Mouse (Mus musculus) stomach, embryonic 15.5 days (tissue): ENCODE data around the gene Krtcap3. TPM values are rescaled to one million over a fixed set of nuclear protein-coding genes. Genes with fewer than 3 reads are reported as not detected.
"Not testable (repeated sequence)": the region's sequence is repeated elsewhere in the genome, so short reads cannot be mapped to it uniquely, and the experiment has no call there.

ENCODE experiments used
- ATAC-seq: fragments of 200-750 bp; cut with Nextera tagmentation; 2 replicates; pipeline ENCODE4 v1.8.0; 2017; ENCODE audit warnings: low read depth, moderate number of reproducible peaks, moderate TSS enrichment; ENCODE audit not compliant: insufficient read depth, low FRiP score
- H3K27ac ChIP-seq: fragments of 300-500 bp; sonication (generic); 2 replicates; pipeline ENCODE4 v1.5.1; 2015; ENCODE audit warnings: mild to moderate bottlenecking, inconsistent platforms
- H3K27me3 ChIP-seq: fragments of 300-500 bp; sonication (generic); replicated peaks from 2 replicates; pipeline ENCODE4 v1.6.1; 2015; ENCODE audit warnings: inconsistent platforms
- H3K36me3 ChIP-seq: fragments of 300-500 bp; sonication (generic); 2 replicates; pipeline ENCODE4 v1.6.1; 2015; ENCODE audit warnings: inconsistent platforms
- H3K4me1 ChIP-seq: fragments of 300-500 bp; sonication (generic); 2 replicates; pipeline ENCODE4 v1.6.1; 2015; ENCODE audit warnings: inconsistent platforms
- H3K4me2 ChIP-seq: fragments of 300-500 bp; sonication (generic); 2 replicates; pipeline ENCODE4 v1.6.1; 2015; ENCODE audit warnings: mild to moderate bottlenecking, inconsistent platforms
- H3K4me3 ChIP-seq: fragments of 300-500 bp; sonication (generic); replicated peaks from 2 replicates; pipeline ENCODE4 v1.5.1; 2015; ENCODE audit warnings: inconsistent platforms
- H3K9ac ChIP-seq: fragments of 300-500 bp; sonication (generic); 2 replicates; pipeline ENCODE4 v1.6.1; 2015; ENCODE audit warnings: inconsistent platforms
- H3K9me3 ChIP-seq: fragments of 300-500 bp; sonication (generic); 2 replicates; pipeline ENCODE4 v1.6.1; 2016; ENCODE audit warnings: inconsistent platforms
- WGBS: fragments of 180-500 bp; shearing (Covaris S2); methylation state at CpG from one replicate; pipeline ENCODE4 v1.1.7; 2015; 5-methylcytosine and 5-hydroxymethylcytosine counted together
- polyA plus RNA-seq: library from polyadenylated mRNA; unstranded; fragments of >200 nt; fragmentation: Nextera tagmentation; extraction: Ambion mirVana; gene quantifications from 2 replicates; pipeline ENCODE4 v1.2.1, GENCODE M21; 2015

Krtcap3 gene
- polyA plus RNA-seq: 65.4 and 66.6 TPM in 2 replicates

GRCm38 (mm10) chr5:31251541-31252101 is at the start of gene Krtcap3:
TSS of gene Krtcap3 (plus strand) at chr5:31251691.
- Histone ChIP-seq H3K36me3 (peaks cover 42% of the 10 kb centered on the region), H3K4me2 (peak within 1 kb of the TSS; percentile 52), H3K4me1 (peaks cover 16% of the 10 kb centered on the region), H3K9me3 (no peaks in the 10 kb centered on the region), H3K27ac (peak within 1 kb of the TSS; percentile 83), H3K4me3 (peak within 1 kb of the TSS; percentile 45), H3K27me3 (no peaks in the 10 kb centered on the region), H3K9ac (peak within 1 kb of the TSS; percentile 37; the same call in 1 of the 2 replicates)
- 28% methylated on average over 45 of the region's 47 CpGs for WGBS
- ATAC-seq: peak; percentile 89

- Histone ChIP-seq H3K36me3 (peaks cover 63% of the 10 kb centered on the region), H3K9ac (peak within 1 kb of the TSS; percentile 93), H3K27me3 (no peaks in the 10 kb centered on the region), H3K4me3 (peak within 1 kb of the TSS; percentile 90), H3K4me1 (peaks cover 2% of the 10 kb centered on the region), H3K4me2 (peak within 1 kb of the TSS; percentile 76), H3K27ac (peak within 1 kb of the TSS; percentile 81), H3K9me3 (no peaks in the 10 kb centered on the region)
- WGBS: under 1% methylated on average over 52 of the region's 53 CpGs
- peak; percentile 97 for ATAC-seq
These were observed 49.5 kb upstream of the Krtcap3 start, which contains the start of gene Zfp513 for GRCm38 (mm10) chr5:31201742-31202590. TSS of gene Zfp513 (minus strand) at chr5:31202303.

- Histone ChIP-seq H3K9me3 (no peaks in the 10 kb centered on the region), H3K4me3 (peak overlapping the region; percentile 90), H3K9ac (peak overlapping the region; percentile 40; the same call in 1 of the 2 replicates), H3K4me1 (peaks cover 2% of the 10 kb centered on the region), H3K27ac (peak overlapping the region; percentile 76), H3K36me3 (peaks cover 63% of the 10 kb centered on the region), H3K27me3 (no peaks in the 10 kb centered on the region), H3K4me2 (peak overlapping the region; percentile 71)
- ATAC-seq: no peak
- WGBS: 83% methylated on average over 7 of the region's 7 CpGs
These were observed 48.6 kb upstream of the Krtcap3 start for GRCm38 (mm10) chr5:31202933-31203332.

GRCm38 (mm10) chr5:31203866-31204265 is 47.6 kb upstream of the Krtcap3 start:
- 85% methylated on average over 2 of the region's 2 CpGs for WGBS
- peaks cover 55% of the 10 kb centered on the region for H3K36me3 ChIP-seq
- H3K9me3 ChIP-seq: no peaks in the 10 kb centered on the region

GRCm38 (mm10) chr5:31204421-31204820 is 47.1 kb upstream of the Krtcap3 start:
- Histone ChIP-seq H3K9ac (no peak overlapping the region), H3K27me3 (no peaks in the 10 kb centered on the region), H3K4me1 (peaks cover 2% of the 10 kb centered on the region), H3K4me2 (no peak overlapping the region), H3K4me3 (no peak overlapping the region), H3K36me3 (peaks cover 50% of the 10 kb centered on the region), H3K9me3 (no peaks in the 10 kb centered on the region), H3K27ac (no peak overlapping the region)
- no peak for ATAC-seq
- 91% methylated on average over 6 of the region's 6 CpGs for WGBS

More at GRCm38 (mm10) chr5:31203866-31204265, 47.6 kb upstream of the Krtcap3 start:
- Histone ChIP-seq H3K27me3 (no peaks in the 10 kb centered on the region), H3K9ac (no peak overlapping the region), H3K4me2 (no peak overlapping the region), H3K27ac (no peak overlapping the region), H3K4me1 (peaks cover 2% of the 10 kb centered on the region), H3K4me3 (no peak overlapping the region)
- no peak for ATAC-seq

- not testable (repeated sequence) for ATAC-seq, H3K9me3 ChIP-seq, H3K9ac ChIP-seq, H3K4me2 ChIP-seq, H3K4me3 ChIP-seq, H3K36me3 ChIP-seq, H3K4me1 ChIP-seq, H3K27ac ChIP-seq, H3K27me3 ChIP-seq
- WGBS: 89% methylated on average over 6 of the region's 6 CpGs
These were observed 34.9 kb upstream of the Krtcap3 start for GRCm38 (mm10) chr5:31216554-31216953.

GRCm38 (mm10) chr5:31218294-31218693 is 33.2 kb upstream of the Krtcap3 start:
- Histone ChIP-seq H3K36me3 (no peaks in the 10 kb centered on the region), H3K9me3 (no peaks in the 10 kb centered on the region), H3K4me3 (no peak overlapping the region), H3K27ac (no peak overlapping the region), H3K4me1 (no peaks in the 10 kb centered on the region), H3K9ac (no peak overlapping the region), H3K27me3 (no peaks in the 10 kb centered on the region), H3K4me2 (no peak overlapping the region)
- 48% methylated on average over 7 of the region's 7 CpGs for WGBS
- no peak for ATAC-seq

- Histone ChIP-seq H3K9me3 (no peaks in the 10 kb centered on the region), H3K4me3 (peak overlapping the region; percentile 100; the same call in 1 of the 2 replicates), H3K4me2 (peak overlapping the region; percentile 85), H3K27ac (no peak overlapping the region), H3K27me3 (no peaks in the 10 kb centered on the region), H3K36me3 (no peaks in the 10 kb centered on the region), H3K9ac (no peak overlapping the region), H3K4me1 (no peaks in the 10 kb centered on the region)
- 0% methylated on average over 2 of the region's 2 CpGs for WGBS
- no peak for ATAC-seq
These were observed 32.4 kb upstream of the Krtcap3 start for GRCm38 (mm10) chr5:31219070-31219469.

- H3K27me3 ChIP-seq: no peaks in the 10 kb centered on the region
- H3K4me2 ChIP-seq: peak overlapping the region; percentile 85
- WGBS: under 1% methylated on average over 11 of the region's 11 CpGs
- H3K27ac ChIP-seq: peak overlapping the region; percentile 95
- no peak for ATAC-seq
- no peaks in the 10 kb centered on the region for H3K36me3 ChIP-seq
- no peaks in the 10 kb centered on the region for H3K4me1 ChIP-seq
- peak overlapping the region; percentile 96; the same call in 1 of the 2 replicates for H3K9ac ChIP-seq
- no peaks in the 10 kb centered on the region for H3K9me3 ChIP-seq
- H3K4me3 ChIP-seq: peak overlapping the region; percentile 100
These were observed 32.0 kb upstream of the Krtcap3 start for GRCm38 (mm10) chr5:31219474-31219873.

- under 1% methylated on average over 40 of the region's 40 CpGs for WGBS
These were observed 31.5 kb upstream of the Krtcap3 start for GRCm38 (mm10) chr5:31219911-31220447.

GRCm38 (mm10) chr5:31220448-31221303 is 30.8 kb upstream of the Krtcap3 start, which contains the start of gene Ppm1g:
TSS of gene Ppm1g (minus strand) at chr5:31220687.
- peak; percentile 96 for ATAC-seq
- peak within 1 kb of the TSS; percentile 85 for H3K4me2 ChIP-seq
- WGBS: under 1% methylated on average over 70 of the region's 70 CpGs
- H3K36me3 ChIP-seq: no peaks in the 10 kb centered on the region
- peak within 1 kb of the TSS; percentile 96 for H3K9ac ChIP-seq
- no peaks in the 10 kb centered on the region for H3K9me3 ChIP-seq
- H3K4me3 ChIP-seq: peak within 1 kb of the TSS; percentile 100
- peak within 1 kb of the TSS; percentile 95 for H3K27ac ChIP-seq
- no peaks in the 10 kb centered on the region for H3K27me3 ChIP-seq
- no peaks in the 10 kb centered on the region for H3K4me1 ChIP-seq

More at GRCm38 (mm10) chr5:31219911-31220447, 31.5 kb upstream of the Krtcap3 start:
- peak overlapping the region; percentile 95 for H3K27ac ChIP-seq
- no peaks in the 10 kb centered on the region for H3K9me3 ChIP-seq
- H3K4me1 ChIP-seq: no peaks in the 10 kb centered on the region
- H3K4me2 ChIP-seq: peak overlapping the region; percentile 85
- H3K27me3 ChIP-seq: no peaks in the 10 kb centered on the region
- H3K9ac ChIP-seq: peak overlapping the region; percentile 96
- H3K4me3 ChIP-seq: peak overlapping the region; percentile 100
- H3K36me3 ChIP-seq: no peaks in the 10 kb centered on the region
- peak; percentile 56 for ATAC-seq
